Mouse (Mus musculus) regulatory T cell (primary cell): Measurements from ENCODE around the gene Tbl1x.

Experiments
- in situ Hi-C: fragments of 300-600 bp; cut with MboI, MseI; formaldehyde crosslinking; loops from one replicate; pipeline ENCODE4 v1.15.1; 2025; ENCODE audit warnings: high pct_unique_total_duplicates

Gene Tbl1x

GRCm38 (mm10) chrX:77544003-77544402, 33.2 kb downstream of the Tbl1x start:
- in situ Hi-C loops, result no loop called here

GRCm38 (mm10) chrX:77544550-77544949, 33.7 kb downstream of the Tbl1x start:
- in situ Hi-C loops, result no loop called here

- in situ Hi-C loops, result no loop called here
Observed at GRCm38 (mm10) chrX:77545362-77546078, 34.7 kb downstream of the Tbl1x start.

- in situ Hi-C loops, result no loop called here
Observed at GRCm38 (mm10) chrX:77546448-77546847, 35.6 kb downstream of the Tbl1x start.

GRCm38 (mm10) chrX:77548951-77549350, 38.1 kb downstream of the Tbl1x start:
- in situ Hi-C loops, result no loop called here

- in situ Hi-C loops, result no loop called here
Observed at GRCm38 (mm10) chrX:77550388-77550787, 39.6 kb downstream of the Tbl1x start.

GRCm38 (mm10) chrX:77551306-77551705, 40.5 kb downstream of the Tbl1x start:
- in situ Hi-C loops, result no loop called here

GRCm38 (mm10) chrX:77552088-77552487, 41.3 kb downstream of the Tbl1x start:
- in situ Hi-C loops, result no loop called here

GRCm38 (mm10) chrX:77555985-77556384, 45.2 kb downstream of the Tbl1x start:
- in situ Hi-C loops, result no loop called here

- in situ Hi-C loops, result no loop called here
Observed at GRCm38 (mm10) chrX:77559199-77559881, 48.5 kb downstream of the Tbl1x start.

GRCm38 (mm10) chrX:77563616-77564015, 52.8 kb downstream of the Tbl1x start:
- in situ Hi-C loops, result no loop called here

GRCm38 (mm10) chrX:77566739-77567138, 55.9 kb downstream of the Tbl1x start:
- in situ Hi-C loops, result no loop called here

GRCm38 (mm10) chrX:77568013-77568412, 57.2 kb downstream of the Tbl1x start:
- in situ Hi-C loops, result no loop called here

GRCm38 (mm10) chrX:77573743-77574142, 62.9 kb downstream of the Tbl1x start:
- in situ Hi-C loops, result no loop called here

GRCm38 (mm10) chrX:77577108-77577507, 66.3 kb downstream of the Tbl1x start:
- in situ Hi-C loops, result no loop called here

GRCm38 (mm10) chrX:77578172-77578571, 67.4 kb downstream of the Tbl1x start:
- in situ Hi-C loops, result no loop called here

GRCm38 (mm10) chrX:77579964-77580363, 69.2 kb downstream of the Tbl1x start:
- in situ Hi-C loops, result no loop called here

GRCm38 (mm10) chrX:77585974-77586373, 75.2 kb downstream of the Tbl1x start:
- in situ Hi-C loops, result no loop called here

GRCm38 (mm10) chrX:77594670-77595224, 83.9 kb downstream of the Tbl1x start:
- in situ Hi-C loops, result no loop called here

- in situ Hi-C loops, result no loop called here
Observed at GRCm38 (mm10) chrX:77597674-77598073, 86.9 kb downstream of the Tbl1x start.

GRCm38 (mm10) chrX:77598736-77599135, 87.9 kb downstream of the Tbl1x start:
- in situ Hi-C loops, result no loop called here

GRCm38 (mm10) chrX:77603496-77604258, 92.9 kb downstream of the Tbl1x start:
- in situ Hi-C loops, result no loop called here
